Mouse (Mus musculus) neural tube, embryonic 15.5 days (tissue): Measurements from ENCODE around the gene Nfkbil1. TPM values are rescaled to one million over a fixed set of nuclear protein-coding genes. Genes with fewer than 3 reads are reported as not detected.

Source experiments
- ATAC-seq: fragments of 200-750 bp; cut with Nextera tagmentation; 2 replicates; pipeline ENCODE4 v1.8.0; 2017; ENCODE audit warnings: mild to moderate bottlenecking, moderate TSS enrichment, moderate library complexity; ENCODE audit not compliant: low FRiP score
- H3K27ac ChIP-seq: fragments of 300-500 bp; sonication (generic); replicated peaks from 2 replicates; pipeline ENCODE4 v1.5.1; 2015; ENCODE audit warnings: mild to moderate bottlenecking, inconsistent platforms
- H3K27me3 ChIP-seq: fragments of 300-500 bp; sonication (generic); replicated peaks from 2 replicates; pipeline ENCODE4 v1.6.1; 2015; ENCODE audit warnings: inconsistent platforms
- H3K36me3 ChIP-seq: fragments of 300-500 bp; sonication (generic); 2 replicates; pipeline ENCODE4 v1.6.1; 2015; ENCODE audit warnings: inconsistent platforms
- H3K4me1 ChIP-seq: fragments of 300-500 bp; sonication (generic); 2 replicates; pipeline ENCODE4 v1.6.1; 2015; ENCODE audit warnings: inconsistent platforms
- H3K4me2 ChIP-seq: fragments of 300-500 bp; sonication (generic); 2 replicates; pipeline ENCODE4 v1.6.1; 2015; ENCODE audit warnings: inconsistent platforms, mild to moderate bottlenecking, moderate library complexity
- H3K4me3 ChIP-seq: fragments of 300-500 bp; sonication (generic); replicated peaks from 2 replicates; pipeline ENCODE4 v1.5.1; 2015; ENCODE audit warnings: mild to moderate bottlenecking, inconsistent platforms
- H3K9ac ChIP-seq: fragments of 300-500 bp; sonication (generic); replicated peaks from 2 replicates; pipeline ENCODE4 v1.6.1; 2015; ENCODE audit warnings: mild to moderate bottlenecking, inconsistent platforms
- H3K9me3 ChIP-seq: fragments of 300-500 bp; sonication (generic); replicated peaks from 2 replicates; pipeline ENCODE4 v1.6.1; 2016; ENCODE audit warnings: inconsistent platforms
- WGBS: fragments of 180-500 bp; shearing (Covaris S2); methylation state at CpG from one replicate; pipeline ENCODE4 v1.1.7; 2015; ENCODE audit warnings: mixed read lengths; 5-methylcytosine and 5-hydroxymethylcytosine counted together
- polyA plus RNA-seq: library from polyadenylated mRNA; unstranded; fragments of >200 nt; fragmentation: Nextera tagmentation; extraction: Ambion mirVana; gene quantifications from 2 replicates; pipeline ENCODE4 v1.2.1, GENCODE M21; 2015

Nfkbil1 gene
- polyA plus RNA-seq, 1 experiment from 2014 or later = 11.2 TPM

DNA sequence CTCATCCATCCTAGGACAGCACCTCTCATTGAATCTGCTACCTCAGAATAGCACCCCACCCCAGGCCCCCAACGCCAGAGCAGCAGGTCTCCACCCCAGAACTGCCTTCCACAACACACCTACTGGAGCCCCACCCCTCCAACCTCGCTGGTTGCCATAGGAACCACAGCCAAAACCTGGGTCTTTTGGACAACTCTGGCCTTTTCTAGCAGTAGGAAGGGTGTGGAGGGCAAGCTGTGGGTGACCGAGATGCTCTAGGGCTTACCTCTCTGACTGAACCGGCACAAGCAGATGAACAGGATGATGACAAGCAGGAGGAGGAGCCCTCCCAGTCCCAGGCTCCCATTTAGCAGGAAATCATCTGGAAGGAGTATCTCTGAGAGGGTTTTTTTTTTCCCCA is 48.9 kb downstream of the Nfkbil1 start:
- ATAC-seq = peak; percentile 41; the same call in 1 of the 2 replicates
- H3K9ac ChIP-seq = 0 out of 2 replicates have a peak overlapping the region, but pooled peaks have one; percentile 18
- H3K4me3 ChIP-seq = peak overlapping the region; percentile 34

GRCm38 (mm10) chr17:35185639-35186611 is 49.7 kb downstream of the Nfkbil1 start:
- WGBS = 5% methylated on average over 18 of the region's 18 CpGs
- H3K36me3 ChIP-seq = no peaks in the 10 kb centered on the region
- H3K4me2 ChIP-seq = peak overlapping the region; percentile 59
- peak overlapping the region; percentile 56; the same call in 1 of the 2 replicates for H3K27ac ChIP-seq
- peak overlapping the region; percentile 30; the same call in 1 of the 2 replicates for H3K9ac ChIP-seq
- no peaks in the 10 kb centered on the region for H3K27me3 ChIP-seq
- peak; percentile 45; the same call in 1 of the 2 replicates for ATAC-seq
- H3K9me3 ChIP-seq = no peaks in the 10 kb centered on the region
- H3K4me1 ChIP-seq = peaks cover 11% of the 10 kb centered on the region
- H3K4me3 ChIP-seq = peak overlapping the region; percentile 34

More for the DNA sequence above, 48.9 kb downstream of the Nfkbil1 start:
- Histone ChIP-seq H3K4me1 (peaks cover 11% of the 10 kb centered on the region), H3K36me3 (no peaks in the 10 kb centered on the region), H3K4me2 (peak overlapping the region; percentile 59), H3K27me3 (no peaks in the 10 kb centered on the region), H3K27ac (peak overlapping the region; percentile 69), H3K9me3 (no peaks in the 10 kb centered on the region)
- 1% methylated on average over 4 of the region's 4 CpGs for WGBS

DNA sequence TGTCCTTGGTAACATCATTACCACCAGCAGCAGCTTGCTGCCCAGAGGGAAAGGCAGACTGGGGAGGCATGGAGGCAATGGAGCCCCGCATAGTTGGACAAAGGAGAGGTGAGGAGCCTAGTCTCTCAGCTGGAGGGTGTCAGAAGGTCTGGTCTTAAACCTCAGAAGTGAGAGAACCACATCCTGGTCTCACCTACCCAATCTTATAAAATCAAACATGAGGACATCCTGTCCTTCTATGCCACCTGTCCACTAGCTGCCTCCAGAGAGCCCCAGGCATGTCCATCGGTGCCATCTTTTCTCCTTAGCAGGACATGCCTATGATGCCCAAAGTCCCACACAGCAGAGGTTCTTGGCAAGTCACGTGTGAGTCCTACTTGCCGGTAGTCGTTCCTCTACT is 55.5 kb downstream of the Nfkbil1 start:
- Histone ChIP-seq H3K36me3 (no peaks in the 10 kb centered on the region), H3K27me3 (no peaks in the 10 kb centered on the region), H3K4me1 (no peaks in the 10 kb centered on the region), H3K9me3 (no peaks in the 10 kb centered on the region), H3K27ac (no peak overlapping the region), H3K9ac (no peak overlapping the region), H3K4me3 (no peak overlapping the region), H3K4me2 (no peak overlapping the region)
- 84% methylated on average over 5 of the region's 5 CpGs for WGBS
- no peak for ATAC-seq

DNA sequence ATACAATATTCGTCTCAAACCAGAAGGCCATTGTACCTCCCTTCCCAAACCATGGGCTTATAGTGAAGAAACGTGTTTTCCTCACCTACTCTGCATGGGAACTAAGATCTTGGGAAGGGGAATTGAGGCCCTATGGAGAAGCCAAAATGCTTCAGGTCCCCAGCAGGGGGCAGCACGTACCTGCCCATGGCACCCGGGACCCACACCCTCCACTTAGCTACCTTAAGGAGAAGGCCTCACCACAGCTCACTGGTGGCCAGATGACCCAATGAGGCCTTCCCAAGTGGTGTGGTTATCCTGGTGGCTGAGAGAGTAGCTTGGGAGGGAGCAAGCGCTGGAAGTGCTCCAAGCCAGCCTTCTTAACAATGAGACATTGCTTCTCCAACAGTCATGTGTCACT is 57.1 kb downstream of the Nfkbil1 start:
- H3K27me3 ChIP-seq = no peaks in the 10 kb centered on the region
- no peak overlapping the region for H3K4me2 ChIP-seq
- H3K36me3 ChIP-seq = no peaks in the 10 kb centered on the region
- H3K9me3 ChIP-seq = no peaks in the 10 kb centered on the region
- no peak for ATAC-seq
- no peaks in the 10 kb centered on the region for H3K4me1 ChIP-seq
- WGBS = 15% methylated on average over 5 of the region's 5 CpGs
- no peak overlapping the region for H3K9ac ChIP-seq
- no peak overlapping the region for H3K4me3 ChIP-seq
- H3K27ac ChIP-seq = no peak overlapping the region

- H3K4me3 ChIP-seq = no peak within 1 kb of the TSS
- no peak within 1 kb of the TSS for H3K9ac ChIP-seq
- H3K27me3 ChIP-seq = no peaks in the 10 kb centered on the region
- no peak within 1 kb of the TSS for H3K4me2 ChIP-seq
- no peaks in the 10 kb centered on the region for H3K9me3 ChIP-seq
- no peak for ATAC-seq
- WGBS = 51% methylated on average over 2 of the region's 2 CpGs
- no peaks in the 10 kb centered on the region for H3K36me3 ChIP-seq
- H3K4me1 ChIP-seq = no peaks in the 10 kb centered on the region
- no peak within 1 kb of the TSS for H3K27ac ChIP-seq
These were observed 59.6 kb downstream of the Nfkbil1 start, which contains the start of gene Aif1 for GRCm38 (mm10) chr17:35175968-35176367. Gene Aif1, minus strand, starts transcription at chr17:35176068.

- no peak overlapping the region for H3K27ac ChIP-seq
- ATAC-seq = no peak
- H3K36me3 ChIP-seq = no peaks in the 10 kb centered on the region
- no peaks in the 10 kb centered on the region for H3K9me3 ChIP-seq
- no peak overlapping the region for H3K4me3 ChIP-seq
- H3K27me3 ChIP-seq = no peaks in the 10 kb centered on the region
- H3K4me1 ChIP-seq = no peaks in the 10 kb centered on the region
- WGBS = 85% methylated on average over 6 of the region's 6 CpGs
- H3K9ac ChIP-seq = no peak overlapping the region
- H3K4me2 ChIP-seq = no peak overlapping the region
These were observed 60.2 kb downstream of the Nfkbil1 start for GRCm38 (mm10) chr17:35175382-35175781.

DNA sequence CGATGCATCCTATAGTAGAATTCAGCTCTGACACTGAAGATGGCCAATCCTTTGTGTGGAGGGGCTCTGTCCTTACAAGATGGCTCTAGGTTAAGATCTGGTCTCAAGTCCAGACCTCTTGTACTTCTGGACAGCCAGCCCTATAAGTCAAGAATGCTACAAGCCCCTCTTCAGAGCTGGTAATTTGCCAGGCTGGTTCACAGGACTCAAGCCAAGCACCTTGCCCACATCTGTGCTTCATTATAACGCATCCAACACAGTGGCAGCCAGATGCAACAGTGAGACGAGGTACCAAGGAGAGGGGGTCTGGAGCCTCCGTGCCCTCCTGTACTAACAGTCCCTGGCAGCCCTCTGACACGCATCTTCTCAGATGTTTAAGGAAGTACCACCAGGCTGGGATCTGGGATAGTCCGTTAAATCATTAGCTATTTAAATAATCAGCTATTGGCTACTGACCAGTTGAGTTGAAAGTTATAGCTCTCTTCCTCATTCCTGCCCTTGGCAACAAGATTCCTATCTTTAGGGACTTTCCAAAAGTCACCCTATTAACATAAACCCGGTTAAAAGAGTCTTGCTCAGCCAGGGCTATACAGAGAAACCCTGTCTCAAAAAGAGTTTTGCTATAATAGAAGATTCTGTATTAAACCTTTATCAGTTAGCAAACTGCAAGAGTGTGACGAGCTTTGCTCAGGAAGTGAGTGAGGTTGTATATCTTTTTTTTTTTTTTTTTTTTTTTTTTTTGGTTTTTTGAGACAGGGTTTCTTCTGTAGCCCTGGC is 61.2 kb downstream of the Nfkbil1 start:
- Histone ChIP-seq H3K9ac (no peak overlapping the region), H3K4me3 (no peak overlapping the region), H3K27me3 (no peaks in the 10 kb centered on the region), H3K9me3 (no peaks in the 10 kb centered on the region), H3K27ac (no peak overlapping the region), H3K36me3 (no peaks in the 10 kb centered on the region), H3K4me1 (no peaks in the 10 kb centered on the region), H3K4me2 (no peak overlapping the region)
- no peak for ATAC-seq
- WGBS = 78% methylated on average over 8 of the region's 8 CpGs

GRCm38 (mm10) chr17:35173329-35173728 is 62.3 kb downstream of the Nfkbil1 start:
- Histone ChIP-seq H3K36me3 (no peaks in the 10 kb centered on the region), H3K9me3 (no peaks in the 10 kb centered on the region), H3K4me2 (no peak overlapping the region), H3K9ac (no peak overlapping the region), H3K27me3 (no peaks in the 10 kb centered on the region), H3K4me3 (no peak overlapping the region), H3K27ac (no peak overlapping the region), H3K4me1 (no peaks in the 10 kb centered on the region)
- ATAC-seq = no peak
- 79% methylated on average over 3 of the region's 3 CpGs for WGBS

DNA sequence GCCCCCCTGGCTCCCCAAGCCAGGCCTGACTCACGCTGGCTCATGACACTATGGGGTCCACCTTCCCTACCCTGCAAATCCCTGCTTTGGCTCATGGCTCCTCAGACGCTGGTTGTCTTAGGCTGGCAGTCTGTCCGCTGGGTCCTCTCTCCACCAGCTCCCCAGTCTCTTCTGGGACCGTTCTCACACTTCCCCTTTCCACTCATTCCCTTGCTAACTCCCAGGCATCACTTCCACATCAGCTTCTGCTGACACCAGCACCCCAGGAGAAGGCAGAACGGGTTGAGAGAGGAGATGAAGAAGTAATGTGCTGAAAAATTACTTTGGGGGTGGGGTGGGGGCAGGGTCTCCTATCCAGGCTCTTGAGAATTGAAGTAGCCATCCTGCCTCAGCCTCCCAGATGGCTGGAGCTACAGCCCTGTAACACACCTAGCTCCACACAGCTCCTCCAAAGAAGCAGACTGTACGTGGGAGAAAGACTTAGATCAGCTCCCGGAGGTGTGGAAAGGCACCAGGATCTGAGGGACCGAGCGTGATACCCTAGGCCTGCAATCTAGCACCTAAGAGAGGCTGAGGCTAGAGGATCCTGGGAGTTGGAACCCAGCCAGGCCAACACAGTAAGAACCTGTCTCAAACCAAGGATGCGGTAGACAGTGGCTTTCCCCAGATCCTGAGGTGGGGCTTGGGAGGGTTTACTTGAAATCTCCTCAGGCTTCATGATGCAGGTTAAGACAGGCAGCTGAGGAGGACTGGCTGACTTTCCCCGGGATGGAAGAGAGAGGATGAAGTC is 63.0 kb downstream of the Nfkbil1 start:
- Histone ChIP-seq H3K36me3 (no peaks in the 10 kb centered on the region), H3K9me3 (no peaks in the 10 kb centered on the region), H3K27ac (no peak overlapping the region), H3K9ac (no peak overlapping the region), H3K4me3 (no peak overlapping the region), H3K4me1 (no peaks in the 10 kb centered on the region; the same call in 1 of the 2 replicates), H3K27me3 (no peaks in the 10 kb centered on the region), H3K4me2 (no peak overlapping the region)
- WGBS = 74% methylated on average over 11 of the region's 11 CpGs
- no peak for ATAC-seq
